Mouse (Mus musculus) urinary bladder, postnatal 25 days (tissue): ENCODE results near the gene Fscn1.
A peak's percentile ranks its signal among the peaks of the same experiment; 100 is the strongest.

Source experiments
- DNase-seq: peaks from one replicate; pipeline ENCODE4 v3.0.0; 2022; ENCODE audit warnings: low spot score

Fscn1 gene

GRCm38 (mm10) chr5:142935642-142936335, 24.4 kb upstream of the Fscn1 start:
- DNase-seq, result peak; percentile 55

- peak; percentile 88 for DNase-seq
Observed at GRCm38 (mm10) chr5:142936336-142936719, 23.8 kb upstream of the Fscn1 start.

- no peak for DNase-seq
Observed at GRCm38 (mm10) chr5:142937956-142938727, 22.0 kb upstream of the Fscn1 start.

GRCm38 (mm10) chr5:142940393-142940792, 19.8 kb upstream of the Fscn1 start:
- no peak for DNase-seq

GRCm38 (mm10) chr5:142944979-142945682, 15.0 kb upstream of the Fscn1 start:
- DNase-seq, result no peak

GRCm38 (mm10) chr5:142947460-142947859, 12.7 kb upstream of the Fscn1 start:
- no peak for DNase-seq

GRCm38 (mm10) chr5:142949580-142949979, 10.6 kb upstream of the Fscn1 start:
- DNase-seq, result no peak

GRCm38 (mm10) chr5:142950405-142950804, 9.7 kb upstream of the Fscn1 start:
- DNase-seq, result no peak

GRCm38 (mm10) chr5:142953641-142954040, 6.5 kb upstream of the Fscn1 start:
- DNase-seq, result no peak

GRCm38 (mm10) chr5:142956956-142957703, 3.0 kb upstream of the Fscn1 start:
- no peak for DNase-seq

GRCm38 (mm10) chr5:142958464-142958863, 1.7 kb upstream of the Fscn1 start:
- no peak for DNase-seq

- no peak for DNase-seq
Observed at GRCm38 (mm10) chr5:142959156-142959555, 987 bp upstream of the Fscn1 start.

GRCm38 (mm10) chr5:142960775-142961271, 680 bp downstream of the Fscn1 start:
- peak; percentile 24 for DNase-seq

GRCm38 (mm10) chr5:142961398-142961880, 1.3 kb downstream of the Fscn1 start:
- DNase-seq, result no peak

GRCm38 (mm10) chr5:142961881-142962443, 1.8 kb downstream of the Fscn1 start:
- peak; percentile 57 for DNase-seq

- DNase-seq, result peak; percentile 31
Observed at GRCm38 (mm10) chr5:142962444-142962961, 2.4 kb downstream of the Fscn1 start.

GRCm38 (mm10) chr5:142963003-142963704, 3.0 kb downstream of the Fscn1 start:
- DNase-seq, result peak; percentile 68

- peak; percentile 43 for DNase-seq
Observed at GRCm38 (mm10) chr5:142963705-142964494, 3.8 kb downstream of the Fscn1 start.

- no peak for DNase-seq
Observed at GRCm38 (mm10) chr5:142964650-142965049, 4.5 kb downstream of the Fscn1 start.

- no peak for DNase-seq
Observed at GRCm38 (mm10) chr5:142968411-142968810, 8.3 kb downstream of the Fscn1 start.
